Mouse (Mus musculus) stomach, postnatal 0 days (tissue): Measurements from ENCODE around the gene Wdr54. TPM values are rescaled to one million over a fixed set of nuclear protein-coding genes. Genes with fewer than 3 reads are reported as not detected.
A peak's percentile ranks its signal among the peaks of the same experiment; 100 is the strongest.

Source experiments
- ATAC-seq: fragments of 200-750 bp; cut with Nextera tagmentation; 2 replicates; pipeline ENCODE4 v1.8.0; 2017; ENCODE audit not compliant: low FRiP score, low TSS enrichment
- DNase-seq: peaks from one replicate; pipeline ENCODE4 v3.0.0-alpha.2; 2016; ENCODE audit warnings: low spot score
- H3K27ac ChIP-seq: fragments of 300-500 bp; sonication (generic); replicated peaks from 2 replicates; pipeline ENCODE4 v1.5.1; 2014; ENCODE audit warnings: mild to moderate bottlenecking, control low read depth
- H3K27me3 ChIP-seq: fragments of 300-500 bp; sonication (generic); 2 replicates; pipeline ENCODE4 v1.6.1; 2014; ENCODE audit warnings: low read length; ENCODE audit not compliant: control insufficient read depth, insufficient read depth
- H3K36me3 ChIP-seq: fragments of 300-500 bp; sonication (generic); 2 replicates; pipeline ENCODE4 v1.6.1; 2014; ENCODE audit warnings: low read length, mixed read lengths; ENCODE audit not compliant: control insufficient read depth, insufficient read depth
- H3K4me1 ChIP-seq: fragments of 300-500 bp; sonication (generic); replicated peaks from 2 replicates; pipeline ENCODE4 v1.6.1; 2014; ENCODE audit warnings: antibody characterized with exemption; ENCODE audit not compliant: control insufficient read depth, insufficient read depth
- H3K4me2 ChIP-seq: fragments of 300-500 bp; sonication (generic); replicated peaks from 2 replicates; pipeline ENCODE4 v1.6.1; 2014; ENCODE audit warnings: low read depth, mild to moderate bottlenecking, control low read depth, moderate library complexity
- H3K4me3 ChIP-seq: fragments of 300-500 bp; sonication (generic); 2 replicates; pipeline ENCODE4 v1.5.1; 2014; ENCODE audit warnings: low read depth, low read length, control low read depth
- H3K9ac ChIP-seq: fragments of 300-500 bp; sonication (generic); 2 replicates; pipeline ENCODE4 v1.6.1; 2014; ENCODE audit warnings: mild to moderate bottlenecking, low read length, control low read depth, mixed read lengths
- H3K9me3 ChIP-seq: fragments of 300-500 bp; sonication (generic); 2 replicates; pipeline ENCODE4 v1.6.1; 2016; ENCODE audit warnings: low read length; ENCODE audit not compliant: control insufficient read depth
- CTCF ChIP-seq: IDR thresholded peaks from 2 replicates; pipeline ENCODE4 v1.5.1; 2016; ENCODE audit warnings: antibody characterized with exemption, low read depth, mild to moderate bottlenecking, moderate library complexity
- EP300 ChIP-seq: optimal IDR thresholded peaks from 2 replicates; pipeline ENCODE3; 2016; ENCODE audit warnings: antibody characterized with exemption
- WGBS: fragments of 180-500 bp; shearing (Covaris S2); extraction: QIAGEN DNeasy Blood & Tissue Kit; methylation state at CpG from one replicate; pipeline ENCODE4 v1.1.7; 2014; 5-methylcytosine and 5-hydroxymethylcytosine counted together
- polyA plus RNA-seq: library from polyadenylated mRNA; unstranded; fragments of >200 nt; fragmentation: Nextera tagmentation; extraction: Ambion mirVana; gene quantifications from 2 replicates; pipeline ENCODE4 v1.2.1, GENCODE M21; 2015

Gene Wdr54
- polyA plus RNA-seq, 1 experiment from 2014 or later: 1.6 TPM

DNA sequence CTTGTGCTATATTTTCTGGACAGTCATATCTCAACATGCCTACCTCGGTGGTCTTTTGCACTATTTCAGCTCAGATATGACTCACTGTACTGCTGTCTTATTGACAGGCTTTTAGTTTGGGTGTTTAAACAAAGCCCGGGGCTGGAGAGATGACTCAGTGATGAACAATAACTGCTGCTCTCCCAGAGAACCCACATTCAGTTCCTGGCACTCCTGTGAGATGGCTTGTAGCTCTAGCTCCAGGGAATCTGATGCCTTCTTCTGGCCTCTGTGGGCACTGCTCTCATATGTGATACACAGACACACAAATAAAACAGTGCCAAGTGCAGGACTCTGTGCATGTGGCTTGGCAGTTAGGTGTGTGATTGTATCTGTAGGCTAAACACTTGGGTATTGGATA, 11.0 kb downstream of the Wdr54 start:
- DNase-seq (no peak), ATAC-seq (no peak)
- Histone ChIP-seq H3K27ac (no peak overlapping the region), H3K9me3 (no peaks in the 10 kb centered on the region), H3K4me3 (no peak overlapping the region), H3K4me2 (no peak overlapping the region), H3K27me3 (no peaks in the 10 kb centered on the region), H3K4me1 (peaks cover 4% of the 10 kb centered on the region; the same call in 1 of the 2 replicates), H3K36me3 (peaks cover 10% of the 10 kb centered on the region; the same call in 1 of the 2 replicates), H3K9ac (no peak overlapping the region)
- 31% methylated on average over 2 of the region's 2 CpGs for WGBS
- TF ChIP-seq CTCF (peak; percentile 30; the same call in 1 of the 2 replicates), EP300 (no peak)

DNA sequence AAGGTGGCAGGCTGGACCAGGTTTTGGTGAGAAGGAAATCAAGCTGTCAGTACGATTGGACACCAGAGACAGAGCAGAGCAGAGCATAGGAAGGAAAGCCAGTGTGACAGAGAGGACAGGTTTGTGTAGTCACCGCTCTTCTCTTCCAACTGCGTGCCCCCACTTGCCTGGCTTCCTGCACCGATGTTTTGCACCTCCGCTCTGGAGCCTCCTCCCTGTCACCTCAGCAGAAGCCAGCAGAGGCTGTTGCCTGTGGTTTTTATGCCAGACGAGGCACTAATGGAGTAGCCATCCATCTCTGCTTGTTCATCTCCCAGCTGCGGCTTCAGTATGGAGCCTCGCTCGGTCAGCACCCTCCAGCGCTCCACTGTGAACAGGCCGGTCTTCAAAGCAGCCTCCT, 13.3 kb downstream of the Wdr54 start:
- no peak overlapping the region for H3K4me2 ChIP-seq
- ATAC-seq: no peak
- peak overlapping the region; percentile 79 for H3K27ac ChIP-seq
- no peak overlapping the region for H3K4me3 ChIP-seq
- DNase-seq: no peak
- TF ChIP-seq CTCF: no peak
- no peak for TF ChIP-seq EP300
- H3K36me3 ChIP-seq: peaks cover 3% of the 10 kb centered on the region; the same call in 1 of the 2 replicates
- no peaks in the 10 kb centered on the region for H3K27me3 ChIP-seq
- H3K9me3 ChIP-seq: no peaks in the 10 kb centered on the region
- no peak overlapping the region; the same call in 1 of the 2 replicates for H3K9ac ChIP-seq
- peaks cover 6% of the 10 kb centered on the region for H3K4me1 ChIP-seq
- WGBS: 61% methylated on average over 11 of the region's 11 CpGs

DNA sequence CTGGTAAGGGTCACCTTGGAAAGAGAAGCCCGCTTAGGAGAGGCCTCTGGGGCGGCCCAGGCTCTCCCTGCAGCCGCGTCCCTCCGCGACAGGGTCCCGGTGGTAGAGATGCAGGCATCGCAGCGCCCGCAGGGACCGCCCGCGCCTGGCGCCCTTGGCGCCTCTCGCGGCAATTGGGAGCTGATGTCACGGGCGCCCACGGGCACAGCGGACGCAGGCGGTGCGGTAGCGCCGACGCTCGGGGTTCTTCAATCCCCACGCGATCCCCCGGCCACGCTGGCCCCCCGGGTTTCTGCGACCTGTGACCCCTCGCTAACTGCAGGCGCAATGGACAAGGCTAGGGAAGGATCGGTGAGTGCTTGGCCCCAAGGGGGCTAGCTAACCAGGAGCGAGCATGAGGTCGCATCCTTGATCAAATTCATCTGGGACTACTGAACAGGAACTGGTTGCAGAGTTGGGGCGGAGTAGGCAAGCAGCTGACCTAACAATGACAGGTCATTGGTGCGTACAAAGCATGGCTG, 13.9 kb downstream of the Wdr54 start:
- H3K27ac ChIP-seq: peak overlapping the region; percentile 79
- H3K27me3 ChIP-seq: no peaks in the 10 kb centered on the region
- H3K9ac ChIP-seq: peak overlapping the region; percentile 54
- peaks cover 3% of the 10 kb centered on the region; the same call in 1 of the 2 replicates for H3K36me3 ChIP-seq
- H3K4me3 ChIP-seq: peak overlapping the region; percentile 28
- DNase-seq (peak; percentile 40), ATAC-seq (no peak; the same call in 1 of the 2 replicates)
- TF ChIP-seq EP300 (no peak), CTCF (no peak)
- H3K9me3 ChIP-seq: no peaks in the 10 kb centered on the region
- peaks cover 6% of the 10 kb centered on the region for H3K4me1 ChIP-seq
- H3K4me2 ChIP-seq: peak overlapping the region; percentile 58
- WGBS: 13% methylated on average over 34 of the region's 41 CpGs

DNA sequence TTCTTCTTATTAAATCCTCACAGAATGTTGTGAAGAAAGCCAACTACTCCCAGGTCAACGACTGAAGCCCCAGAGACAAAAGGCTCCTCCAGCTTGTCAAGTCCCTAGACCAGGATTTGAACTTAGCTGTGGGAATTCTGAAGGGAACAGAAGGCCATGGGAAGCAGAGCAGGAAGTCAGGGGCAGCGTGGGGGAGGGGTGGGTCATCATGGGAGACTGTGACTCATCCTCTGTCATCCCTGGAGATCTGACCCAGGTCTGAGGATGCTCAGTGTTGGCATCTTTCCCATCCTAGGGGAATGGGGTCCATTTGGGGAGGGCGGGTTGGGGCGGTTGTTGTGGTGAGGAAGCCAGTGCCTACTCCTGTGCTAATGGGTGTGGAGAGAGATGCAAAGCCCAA, 14.6 kb downstream of the Wdr54 start:
- no peak for TF ChIP-seq EP300
- no peak for TF ChIP-seq CTCF
- Histone ChIP-seq H3K9me3 (no peaks in the 10 kb centered on the region), H3K4me2 (peak overlapping the region; percentile 58), H3K9ac (no peak overlapping the region), H3K36me3 (peaks cover 3% of the 10 kb centered on the region; the same call in 1 of the 2 replicates), H3K4me1 (peaks cover 6% of the 10 kb centered on the region), H3K4me3 (no peak overlapping the region; the same call in 1 of the 2 replicates), H3K27me3 (no peaks in the 10 kb centered on the region), H3K27ac (peak overlapping the region; percentile 79)
- ATAC-seq: no peak
- WGBS: 36% methylated on average over 4 of the region's 4 CpGs
- DNase-seq: no peak

DNA sequence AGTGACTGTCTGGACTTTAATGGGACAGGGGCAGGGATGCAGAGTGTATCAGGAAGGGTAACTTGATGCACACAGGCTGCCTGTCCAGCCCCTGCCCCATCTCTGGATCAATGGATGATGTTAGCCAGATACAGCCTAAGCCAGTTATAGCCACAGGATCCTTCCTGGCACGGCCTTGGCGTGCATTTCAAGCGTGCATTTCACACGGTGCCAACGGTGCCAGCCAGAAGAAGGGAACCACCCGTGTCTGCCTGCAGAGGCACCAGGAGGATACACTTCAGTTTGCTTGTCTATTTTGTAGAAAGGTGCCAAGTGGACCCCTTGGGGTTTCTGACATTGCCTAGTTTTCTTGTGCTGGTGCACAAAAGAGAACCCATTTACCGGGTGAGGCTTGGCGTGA, 16.2 kb downstream of the Wdr54 start:
- H3K9me3 ChIP-seq: no peaks in the 10 kb centered on the region
- H3K27ac ChIP-seq: no peak overlapping the region
- peaks cover 6% of the 10 kb centered on the region for H3K4me1 ChIP-seq
- H3K4me2 ChIP-seq: no peak overlapping the region
- TF ChIP-seq CTCF (no peak), EP300 (no peak)
- H3K4me3 ChIP-seq: no peak overlapping the region
- DNase-seq: no peak
- no peak for ATAC-seq
- H3K36me3 ChIP-seq: no peaks in the 10 kb centered on the region
- H3K27me3 ChIP-seq: no peaks in the 10 kb centered on the region
- H3K9ac ChIP-seq: no peak overlapping the region
- 89% methylated on average over 8 of the region's 8 CpGs for WGBS

DNA sequence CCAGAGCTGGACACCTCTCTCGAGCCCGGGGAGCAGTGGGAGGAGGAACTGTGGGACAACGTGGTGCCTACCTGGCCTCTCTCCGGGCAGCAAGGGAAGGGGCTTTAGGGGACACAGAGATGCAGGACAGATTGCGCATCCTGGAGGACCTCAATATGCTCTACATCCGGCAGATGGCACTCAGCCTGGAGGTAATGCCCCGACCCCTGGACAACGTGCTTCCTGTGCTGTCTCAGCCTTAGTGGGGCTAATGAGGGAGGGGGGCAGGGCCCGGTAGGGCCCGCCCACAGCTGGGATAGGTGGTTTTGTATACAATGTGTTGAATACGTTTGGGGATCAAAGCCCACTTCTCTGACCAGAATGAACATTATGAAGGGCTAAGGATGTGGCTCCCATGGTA, 18.1 kb downstream of the Wdr54 start:
- H3K9me3 ChIP-seq: no peaks in the 10 kb centered on the region
- no peaks in the 10 kb centered on the region for H3K27me3 ChIP-seq
- DNase-seq (no peak), ATAC-seq (peak; percentile 10; the same call in 1 of the 2 replicates)
- WGBS: 7% methylated on average over 11 of the region's 11 CpGs
- peaks cover 6% of the 10 kb centered on the region for H3K4me1 ChIP-seq
- peak overlapping the region; percentile 57 for H3K4me3 ChIP-seq
- H3K36me3 ChIP-seq: no peaks in the 10 kb centered on the region
- peak overlapping the region; percentile 89 for H3K4me2 ChIP-seq
- H3K9ac ChIP-seq: peak overlapping the region; percentile 89
- TF ChIP-seq CTCF: peak; percentile 41
- no peak for TF ChIP-seq EP300
- H3K27ac ChIP-seq: peak overlapping the region; percentile 99
